Mouse (Mus musculus) midbrain, embryonic 11.5 days (tissue): ENCODE measurements around the gene Gm525. TPM values are rescaled to one million over a fixed set of nuclear protein-coding genes. Genes with fewer than 3 reads are reported as not detected.
A peak's percentile ranks its signal among the peaks of the same experiment; 100 is the strongest.

Source experiments
- ATAC-seq: fragments of 200-750 bp; cut with Nextera tagmentation; 2 replicates; pipeline ENCODE4 v1.8.0; 2017; ENCODE audit warnings: moderate TSS enrichment, moderate library complexity; ENCODE audit not compliant: low FRiP score
- DNase-seq: peaks from one replicate; pipeline ENCODE4 v3.0.0; 2015; ENCODE audit warnings: low spot score; ENCODE audit errors: missing footprints
- H3K27ac ChIP-seq: fragments of 300-500 bp; sonication (generic); 2 replicates; pipeline ENCODE4 v1.5.1; 2014; ENCODE audit warnings: low read depth, low read length
- H3K27me3 ChIP-seq: fragments of 300-500 bp; sonication (generic); 2 replicates; pipeline ENCODE4 v1.6.1; 2014; ENCODE audit warnings: mild to moderate bottlenecking, low read length, moderate library complexity, mixed read lengths; ENCODE audit not compliant: control insufficient read depth, insufficient read depth
- H3K36me3 ChIP-seq: fragments of 300-500 bp; sonication (generic); 2 replicates; pipeline ENCODE4 v1.6.1; 2014; ENCODE audit warnings: mild to moderate bottlenecking, low read length, moderate library complexity, mixed read lengths; ENCODE audit not compliant: control insufficient read depth, insufficient read depth
- H3K4me1 ChIP-seq: fragments of 300-500 bp; sonication (generic); 2 replicates; pipeline ENCODE4 v1.6.1; 2014; ENCODE audit warnings: low read length; ENCODE audit not compliant: control insufficient read depth, insufficient read depth
- H3K4me2 ChIP-seq: fragments of 300-500 bp; sonication (generic); 2 replicates; pipeline ENCODE4 v1.6.1; 2014; ENCODE audit warnings: mild to moderate bottlenecking, moderate library complexity
- H3K4me3 ChIP-seq: fragments of 300-500 bp; sonication (generic); 2 replicates; pipeline ENCODE4 v1.5.1; 2014; ENCODE audit warnings: low read depth, low read length
- H3K9ac ChIP-seq: fragments of 300-500 bp; sonication (generic); 2 replicates; pipeline ENCODE4 v1.6.1; 2014; ENCODE audit warnings: low read length
- H3K9me3 ChIP-seq: fragments of 300-500 bp; sonication (generic); 2 replicates; pipeline ENCODE4 v1.6.1; 2016; ENCODE audit warnings: low read length; ENCODE audit not compliant: control insufficient read depth
- WGBS: fragments of 180-500 bp; shearing (Covaris S2); extraction: QIAGEN DNeasy Blood & Tissue Kit; methylation state at CpG from one replicate; pipeline ENCODE4 v1.1.7; 2014; 5-methylcytosine and 5-hydroxymethylcytosine counted together
- polyA plus RNA-seq: library from polyadenylated mRNA; unstranded; fragments of >200 nt; fragmentation: Nextera tagmentation; extraction: Ambion mirVana; gene quantifications from 2 replicates; pipeline ENCODE4 v1.2.1, GENCODE M21; 2014

Gm525 gene
- polyA plus RNA-seq, 1 experiment from 2014 or later = not detected

DNA sequence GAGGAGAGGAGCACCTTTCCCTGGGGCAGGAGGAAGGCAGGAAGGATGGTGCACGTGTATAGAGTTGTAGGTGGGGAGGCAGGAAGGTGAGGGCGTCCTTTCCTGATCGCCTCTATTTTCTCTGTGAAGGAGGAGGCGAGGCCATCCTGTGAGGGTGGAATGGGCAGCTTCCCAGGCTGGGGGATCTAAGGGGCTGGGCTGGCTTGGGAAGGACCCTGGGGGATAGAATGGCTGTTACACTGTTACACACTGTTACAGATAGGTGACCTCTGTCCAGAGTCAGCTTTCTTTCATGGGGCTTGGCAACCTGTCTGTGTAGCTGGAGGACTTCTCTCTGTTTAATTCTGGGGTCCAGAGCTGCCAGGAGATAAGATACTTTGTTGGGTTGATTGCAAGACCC, 57.2 kb downstream of the Gm525 start:
- Histone ChIP-seq H3K4me3 (no peak overlapping the region), H3K9ac (no peak overlapping the region), H3K36me3 (no peaks in the 10 kb centered on the region), H3K9me3 (no peaks in the 10 kb centered on the region), H3K27ac (no peak overlapping the region), H3K4me2 (no peak overlapping the region), H3K27me3 (no peaks in the 10 kb centered on the region), H3K4me1 (no peaks in the 10 kb centered on the region)
- WGBS = 55% methylated on average over 4 of the region's 4 CpGs
- DNase-seq (peak; percentile 4), ATAC-seq (no peak)

DNA sequence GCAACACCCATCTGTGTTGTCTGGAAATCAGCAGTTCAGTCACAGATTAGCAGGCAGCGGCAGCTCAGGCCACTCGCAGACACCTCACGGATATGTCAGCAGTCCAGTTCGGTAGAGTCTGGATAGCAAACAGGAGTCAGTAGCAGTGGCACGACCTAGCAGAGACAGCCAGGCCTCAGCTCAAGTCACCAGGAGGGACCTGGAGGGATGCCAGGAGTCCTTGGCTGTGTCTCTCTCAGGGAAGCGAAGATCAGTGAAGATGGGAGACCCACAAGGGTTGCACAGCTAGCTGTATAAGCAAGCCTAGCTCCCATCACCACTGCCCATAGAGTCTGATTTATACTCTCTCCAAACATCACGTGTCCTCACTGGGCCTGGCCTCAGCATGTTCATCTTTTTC, 58.8 kb downstream of the Gm525 start:
- no peak overlapping the region for H3K9ac ChIP-seq
- H3K4me1 ChIP-seq = no peaks in the 10 kb centered on the region
- H3K27ac ChIP-seq = no peak overlapping the region
- no peaks in the 10 kb centered on the region for H3K36me3 ChIP-seq
- DNase-seq (no peak), ATAC-seq (no peak)
- WGBS = 88% methylated on average over 7 of the region's 7 CpGs
- no peaks in the 10 kb centered on the region for H3K27me3 ChIP-seq
- H3K4me3 ChIP-seq = no peak overlapping the region
- H3K4me2 ChIP-seq = no peak overlapping the region
- H3K9me3 ChIP-seq = no peaks in the 10 kb centered on the region

DNA sequence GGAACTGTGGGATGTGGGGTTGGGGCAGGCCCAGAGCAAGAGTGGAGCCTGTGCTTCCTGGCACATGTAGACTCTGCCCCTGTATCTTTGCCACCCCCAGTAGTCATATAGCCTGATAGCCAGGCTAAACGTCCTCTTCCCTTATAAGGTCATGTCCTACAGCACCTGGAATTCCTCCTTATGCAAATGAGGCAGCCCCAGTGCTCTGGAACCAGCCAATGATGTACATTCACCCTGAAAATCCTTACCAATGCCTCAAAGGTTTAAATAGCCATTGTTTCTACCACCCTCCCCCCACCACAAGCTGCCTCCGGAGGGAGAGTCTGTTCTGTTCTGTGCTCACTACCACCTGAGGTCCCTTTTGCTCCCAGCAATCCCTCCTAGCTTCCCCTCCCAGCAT, 60.6 kb downstream of the Gm525 start:
- DNase-seq (no peak), ATAC-seq (no peak)
- Histone ChIP-seq H3K4me3 (no peak overlapping the region), H3K9ac (no peak overlapping the region), H3K9me3 (no peaks in the 10 kb centered on the region), H3K27me3 (no peaks in the 10 kb centered on the region), H3K36me3 (no peaks in the 10 kb centered on the region), H3K4me1 (no peaks in the 10 kb centered on the region), H3K27ac (no peak overlapping the region), H3K4me2 (no peak overlapping the region)
- WGBS = 53% methylated on average over 2 of the region's 2 CpGs

DNA sequence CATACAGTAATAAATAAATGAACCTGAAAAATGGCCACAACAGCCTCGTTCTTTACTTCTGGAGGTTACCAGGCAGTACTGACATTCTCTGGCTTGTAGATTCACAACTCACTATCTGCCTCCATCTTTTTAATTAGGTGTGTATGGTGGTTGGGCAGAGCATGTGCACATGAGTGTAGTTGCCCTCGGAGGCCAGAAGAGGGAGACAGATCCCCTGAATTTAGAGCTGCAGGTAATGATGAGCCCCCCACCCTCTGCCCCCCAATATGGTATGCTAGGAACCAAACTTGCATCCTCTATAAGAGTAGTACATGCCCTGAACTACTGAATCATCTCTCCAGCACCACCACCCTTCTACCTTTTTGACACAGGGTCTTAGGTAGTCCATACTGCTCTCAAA, 64.3 kb downstream of the Gm525 start:
- Histone ChIP-seq H3K9ac (no peak overlapping the region), H3K4me1 (peaks cover 7% of the 10 kb centered on the region), H3K9me3 (no peaks in the 10 kb centered on the region), H3K4me2 (no peak overlapping the region), H3K4me3 (no peak overlapping the region), H3K36me3 (no peaks in the 10 kb centered on the region), H3K27me3 (no peaks in the 10 kb centered on the region), H3K27ac (no peak overlapping the region)
- no peak for ATAC-seq
- WGBS = 97% methylated on average over 2 of the region's 2 CpGs
- DNase-seq = no peak

Other genes starting within 250 kb of the Gm525 start
- 13.0 and 13.6 TPM in 2 replicates for gene Akap1, start 209.3 kb upstream of the Gm525 start, polyA plus RNA-seq
- gene Scpep1, start 118.4 kb upstream of the Gm525 start, polyA plus RNA-seq = 74.2 and 76.7 TPM in 2 replicates
- gene Elobl, start 106.9 kb upstream of the Gm525 start, polyA plus RNA-seq = not detected in 2 replicates
- gene Coil, start 103.6 kb upstream of the Gm525 start, polyA plus RNA-seq = 24.2 and 24.5 TPM in 2 replicates
- 2.9 TPM in 2 replicates for gene Trim25, start 74.5 kb upstream of the Gm525 start, polyA plus RNA-seq
- 4.1 and 4.6 TPM in 2 replicates for gene Dgke, start 7.0 kb upstream of the Gm525 start, polyA plus RNA-seq
- 5.0 and 6.1 TPM in 2 replicates for gene Nog, start 228.5 kb downstream of the Gm525 start, polyA plus RNA-seq